Mouse (Mus musculus): ENCODE measurements around the gene Tcf7. TPM values are rescaled to one million over a fixed set of nuclear protein-coding genes. Genes with fewer than 3 reads are reported as not detected.

Gene Tcf7
- polyA plus RNA-seq, 1 experiment from 2014 or later, result 2.3 TPM

GRCm38 (mm10) chr11:52255077-52255476 lies 27.7 kb downstream of the Tcf7 start:
- Histone ChIP-seq H3K27ac (no peak overlapping the region), H3K9me3 (replicated peaks) (no peaks in the 10 kb centered on the region), H3K9ac (no peak overlapping the region), H3K4me2 (no peak overlapping the region), H3K4me1 (no peaks in the 10 kb centered on the region), H3K27me3 (no peaks in the 10 kb centered on the region), H3K36me3 (ENCODE audit: poor library complexity, severe bottlenecking) (peaks cover 33% of the 10 kb centered on the region), H3K4me3 (no peak overlapping the region)
- no peak for ATAC-seq
- 91% methylated on average over 8 of the region's 8 CpGs for WGBS

- 65% methylated on average over 11 of the region's 11 CpGs for WGBS
- Histone ChIP-seq H3K4me1 (no peaks in the 10 kb centered on the region), H3K36me3 (ENCODE audit: poor library complexity, severe bottlenecking) (peaks cover 43% of the 10 kb centered on the region), H3K27me3 (no peaks in the 10 kb centered on the region), H3K27ac (no peak overlapping the region), H3K9ac (no peak overlapping the region), H3K9me3 (replicated peaks) (no peaks in the 10 kb centered on the region), H3K4me2 (no peak overlapping the region), H3K4me3 (no peak overlapping the region)
- ATAC-seq, result peak; percentile 72
These were observed 29.0 kb downstream of the Tcf7 start for GRCm38 (mm10) chr11:52253674-52254375.

- no peaks in the 10 kb centered on the region for H3K4me1 ChIP-seq
- no peak for ATAC-seq
- H3K27me3 ChIP-seq, result no peaks in the 10 kb centered on the region
- WGBS, result 86% methylated on average over 1 of the region's 1 CpGs
- peaks cover 44% of the 10 kb centered on the region for H3K36me3 ChIP-seq (ENCODE audit: poor library complexity, severe bottlenecking)
- no peak overlapping the region for H3K27ac ChIP-seq
- H3K4me2 ChIP-seq, result no peak overlapping the region
- no peak overlapping the region for H3K9ac ChIP-seq
- H3K4me3 ChIP-seq, result no peak overlapping the region
- no peaks in the 10 kb centered on the region for H3K9me3 ChIP-seq (replicated peaks)
These were observed 30.1 kb downstream of the Tcf7 start for GRCm38 (mm10) chr11:52252692-52253091.

GRCm38 (mm10) chr11:52251770-52252169 lies 31.0 kb downstream of the Tcf7 start:
- Histone ChIP-seq H3K9ac (no peak overlapping the region), H3K27me3 (no peaks in the 10 kb centered on the region), H3K4me3 (no peak overlapping the region), H3K9me3 (replicated peaks) (no peaks in the 10 kb centered on the region), H3K4me1 (no peaks in the 10 kb centered on the region), H3K27ac (no peak overlapping the region), H3K4me2 (no peak overlapping the region), H3K36me3 (ENCODE audit: poor library complexity, severe bottlenecking) (peaks cover 46% of the 10 kb centered on the region)
- 78% methylated on average over 5 of the region's 5 CpGs for WGBS
- ATAC-seq, result no peak

- H3K4me3 ChIP-seq, result no peak overlapping the region
- WGBS, result 81% methylated on average over 2 of the region's 2 CpGs
- H3K36me3 ChIP-seq (ENCODE audit: poor library complexity, severe bottlenecking), result peaks cover 63% of the 10 kb centered on the region
- no peak for ATAC-seq
- H3K4me2 ChIP-seq, result no peak overlapping the region
- H3K9me3 ChIP-seq (replicated peaks), result no peaks in the 10 kb centered on the region
- H3K27me3 ChIP-seq, result no peaks in the 10 kb centered on the region
- no peak overlapping the region for H3K27ac ChIP-seq
- H3K4me1 ChIP-seq, result no peaks in the 10 kb centered on the region
- no peak overlapping the region for H3K9ac ChIP-seq
These were observed 33.4 kb downstream of the Tcf7 start for GRCm38 (mm10) chr11:52249452-52249851.

GRCm38 (mm10) chr11:52240898-52241542 lies 41.8 kb downstream of the Tcf7 start:
- no peak for ATAC-seq
- Histone ChIP-seq H3K36me3 (ENCODE audit: poor library complexity, severe bottlenecking) (peaks cover 79% of the 10 kb centered on the region), H3K9me3 (replicated peaks) (no peaks in the 10 kb centered on the region), H3K4me3 (no peak overlapping the region), H3K27ac (no peak overlapping the region), H3K27me3 (no peaks in the 10 kb centered on the region), H3K4me2 (no peak overlapping the region), H3K9ac (no peak overlapping the region), H3K4me1 (no peaks in the 10 kb centered on the region)
- WGBS, result 88% methylated on average over 4 of the region's 4 CpGs

- peak overlapping the region; percentile 83 for H3K4me2 ChIP-seq
- H3K9me3 ChIP-seq (replicated peaks), result no peaks in the 10 kb centered on the region
These were observed 48.3 kb downstream of the Tcf7 start for GRCm38 (mm10) chr11:52234509-52234908.

GRCm38 (mm10) chr11:52233906-52234305 lies 48.9 kb downstream of the Tcf7 start:
- Histone ChIP-seq H3K4me1 (peaks cover 30% of the 10 kb centered on the region), H3K4me3 (peak overlapping the region; percentile 99; the same call in 1 of the 2 replicates), H3K36me3 (ENCODE audit: poor library complexity, severe bottlenecking) (peaks cover 34% of the 10 kb centered on the region), H3K27ac (no peak overlapping the region), H3K4me2 (peak overlapping the region; percentile 83), H3K9me3 (replicated peaks) (no peaks in the 10 kb centered on the region), H3K9ac (no peak overlapping the region; the same call in 1 of the 2 replicates), H3K27me3 (no peaks in the 10 kb centered on the region)
- ATAC-seq, result no peak
- 94% methylated on average over 1 of the region's 1 CpGs for WGBS

More at GRCm38 (mm10) chr11:52234509-52234908, 48.3 kb downstream of the Tcf7 start:
- no peak for ATAC-seq
- Histone ChIP-seq H3K27me3 (no peaks in the 10 kb centered on the region), H3K4me3 (no peak overlapping the region), H3K4me1 (peaks cover 30% of the 10 kb centered on the region), H3K36me3 (ENCODE audit: poor library complexity, severe bottlenecking) (peaks cover 39% of the 10 kb centered on the region), H3K9ac (no peak overlapping the region), H3K27ac (no peak overlapping the region)

GRCm38 (mm10) chr11:52233043-52233653 lies 49.7 kb downstream of the Tcf7 start:
- ATAC-seq, result no peak
- peaks cover 27% of the 10 kb centered on the region for H3K36me3 ChIP-seq (ENCODE audit: poor library complexity, severe bottlenecking)
- WGBS, result 35% methylated on average over 3 of the region's 3 CpGs
- no peak overlapping the region for H3K27ac ChIP-seq
- H3K4me2 ChIP-seq, result peak overlapping the region; percentile 83
- H3K9ac ChIP-seq, result peak overlapping the region; percentile 99
- peaks cover 30% of the 10 kb centered on the region for H3K4me1 ChIP-seq
- H3K4me3 ChIP-seq, result peak overlapping the region; percentile 99
- no peaks in the 10 kb centered on the region for H3K9me3 ChIP-seq (replicated peaks)
- H3K27me3 ChIP-seq, result no peaks in the 10 kb centered on the region

GRCm38 (mm10) chr11:52231606-52232541 lies 50.9 kb downstream of the Tcf7 start, which contains the start of gene Skp1a:
Skp1a (plus strand) TSS chr11:52231995.
- Histone ChIP-seq H3K27me3 (no peaks in the 10 kb centered on the region), H3K4me1 (peaks cover 30% of the 10 kb centered on the region), H3K27ac (peak within 1 kb of the TSS; percentile 97), H3K9ac (peak within 1 kb of the TSS; percentile 99), H3K9me3 (replicated peaks) (no peaks in the 10 kb centered on the region), H3K4me2 (peak within 1 kb of the TSS; percentile 83), H3K36me3 (ENCODE audit: poor library complexity, severe bottlenecking) (peaks cover 14% of the 10 kb centered on the region), H3K4me3 (peak within 1 kb of the TSS; percentile 99)
- peak; percentile 93 for ATAC-seq
- WGBS, result under 1% methylated on average over 87 of the region's 87 CpGs

- H3K36me3 ChIP-seq (ENCODE audit: poor library complexity, severe bottlenecking), result peaks cover 2% of the 10 kb centered on the region
- H3K4me1 ChIP-seq, result peaks cover 30% of the 10 kb centered on the region
- no peaks in the 10 kb centered on the region for H3K27me3 ChIP-seq
- no peak overlapping the region for H3K27ac ChIP-seq
- no peak for ATAC-seq
- peak overlapping the region; percentile 83 for H3K4me2 ChIP-seq
- H3K9me3 ChIP-seq (replicated peaks), result no peaks in the 10 kb centered on the region
- H3K9ac ChIP-seq, result peak overlapping the region; percentile 99; the same call in 1 of the 2 replicates
- WGBS, result 62% methylated on average over 5 of the region's 5 CpGs
- peak overlapping the region; percentile 99 for H3K4me3 ChIP-seq
These were observed 52.1 kb downstream of the Tcf7 start for GRCm38 (mm10) chr11:52230694-52231093.
